Comparison of ENCODE assay signal across 8 mouse cellular contexts in genomic region chr8:70538024-70538579, GRCm38 (mm10). TPM values are rescaled to one million over a fixed set of nuclear protein-coding genes. Genes with fewer than 3 reads are reported as not detected.
DNase-seq lines count a peak whose midpoint lies in the region; ATAC-seq and TF ChIP-seq lines count a peak whose summit lies in the region.

No protein-coding gene starts in this region.

- peak overlapping the region; percentile 54 for H3K9ac ChIP-seq in heart, postnatal 0 days (replicated peaks; ENCODE audit: low read depth, low read length)

- TF ChIP-seq EP300 in heart, postnatal 0 days (IDR thresholded peaks at IDR 0.05; ENCODE audit: low read depth): no peak

- H3K27me3 ChIP-seq in E14TG2a.4 (ENCODE audit: insufficient read depth, low read length): no peaks in the 10 kb centered on the region
- H3K27me3 ChIP-seq in heart, postnatal 0 days (ENCODE audit: control insufficient read depth, insufficient read depth, low read length): no peaks in the 10 kb centered on the region

- peak overlapping the region; percentile 88 for H3K4me2 ChIP-seq in heart, postnatal 0 days (ENCODE audit: low read depth, low read length)

- H3K4me3 ChIP-seq in E14TG2a.4 (replicated peaks; ENCODE audit: low read length): peak overlapping the region; percentile 98
- peak overlapping the region; percentile 73 for H3K4me3 ChIP-seq in heart, postnatal 0 days (ENCODE audit: low read depth, low read length)

- H3K36me3 ChIP-seq in E14TG2a.4 (ENCODE audit: insufficient read depth, low read length): peaks cover 59% of the 10 kb centered on the region
- peaks cover 38% of the 10 kb centered on the region for H3K36me3 ChIP-seq in heart, postnatal 0 days (replicated peaks; ENCODE audit: control insufficient read depth, insufficient read depth, low read length)

- peak overlapping the region; percentile 95 for H3K27ac ChIP-seq in heart, postnatal 0 days (ENCODE audit: low read depth)

- no peaks in the 10 kb centered on the region for H3K9me3 ChIP-seq in E14TG2a.4 (ENCODE audit: low read length)
- no peaks in the 10 kb centered on the region for H3K9me3 ChIP-seq in heart, postnatal 0 days (replicated peaks; ENCODE audit: control insufficient read depth, low read length)

- WGBS in heart, postnatal 0 days: 14% methylated on average over 24 of the region's 24 CpGs

- H3K4me1 ChIP-seq in E14TG2a.4 (replicated peaks; ENCODE audit: low read depth, low read length): peaks cover 45% of the 10 kb centered on the region
- H3K4me1 ChIP-seq in heart, postnatal 0 days (ENCODE audit: control insufficient read depth, insufficient read depth): peaks cover 12% of the 10 kb centered on the region

- no peak for TF ChIP-seq CTCF in E14TG2a.4 (conservative IDR thresholded peaks at IDR 0.05; ENCODE audit: low read length)
- TF ChIP-seq CTCF in heart, postnatal 0 days (IDR thresholded peaks at IDR 0.05; ENCODE audit: low read depth): no peak

- peak; percentile 58 for DNase-seq in adrenal gland, postnatal 25 days
- DNase-seq in heart, postnatal 0 days (ENCODE audit: low spot score): peak; percentile 52
- peak; percentile 74 to 78 for DNase-seq in kidney, postnatal 36 days
- peak; percentile 45 for DNase-seq in spleen, adult 12 weeks (ENCODE audit: low spot score)
- DNase-seq in T-cell, adult 2 months (ENCODE audit: low spot score): no peak

- ATAC-seq in erythroblast, adult 5-6 weeks (replicated peaks; ENCODE audit: low FRiP score, poor library complexity, severe bottlenecking): peak; percentile 32
- no peak for ATAC-seq in heart, postnatal 0 days (ENCODE audit: insufficient read depth, low read depth)
- ATAC-seq in megakaryocyte, adult 5-6 weeks (ENCODE audit: poor library complexity, severe bottlenecking): peak; percentile 17; the same call in 1 of the 2 replicates

RNA-seq across cellular contexts. Expression of gene Ell, which starts 1.2 kb away (rescaled TPM):
- 24.3 and 29.8 TPM in 2 replicates for total RNA-seq in adrenal gland, postnatal 25 days (2021)
- 2.5 and 5.2 TPM in 2 replicates for total RNA-seq in erythroblast, adult 5-6 weeks (2015; ENCODE audit: low replicate concordance)
- total RNA-seq in erythroblast, adult 5-6 weeks (2017; ENCODE audit: low replicate concordance): 4.0 and 4.7 TPM in 2 replicates
- 7.3 and 13.9 TPM in 2 replicates for total RNA-seq in heart, postnatal 0 days (2014; rRNA removed; ENCODE audit: low replicate concordance)
- polyA plus RNA-seq in heart, postnatal 0 days (2015; fragmentation: Nextera tagmentation; extraction: Ambion mirVana): 7.9 and 9.1 TPM in 2 replicates
- total RNA-seq in megakaryocyte, adult 5-6 weeks (2015): 9.3 and 12.5 TPM in 2 replicates
- total RNA-seq in megakaryocyte, adult 5-6 weeks (2017): 11.1 and 11.9 TPM in 2 replicates

RNA-seq across cellular contexts. Expression of gene Kxd1, which starts 10.3 kb away (rescaled TPM):
- 68.9 and 85.4 TPM in 2 replicates for total RNA-seq in adrenal gland, postnatal 25 days (2021)
- total RNA-seq in erythroblast, adult 5-6 weeks (2015; ENCODE audit: low replicate concordance): 21.7 and 45.3 TPM in 2 replicates
- total RNA-seq in erythroblast, adult 5-6 weeks (2017; ENCODE audit: low replicate concordance): 10.9 and 18.1 TPM in 2 replicates
- total RNA-seq in heart, postnatal 0 days (2014; rRNA removed; ENCODE audit: low replicate concordance): 110 and 120 TPM in 2 replicates
- polyA plus RNA-seq in heart, postnatal 0 days (2015; fragmentation: Nextera tagmentation; extraction: Ambion mirVana): 93.5 and 96.7 TPM in 2 replicates
- total RNA-seq in megakaryocyte, adult 5-6 weeks (2015): 88.7 and 114 TPM in 2 replicates
- 71.4 and 80.6 TPM in 2 replicates for total RNA-seq in megakaryocyte, adult 5-6 weeks (2017)

RNA-seq across cellular contexts. Expression of gene Fkbp8, which starts 10.6 kb away (rescaled TPM):
- total RNA-seq in adrenal gland, postnatal 25 days (2021): 361 and 404 TPM in 2 replicates
- 27.1 and 47.4 TPM in 2 replicates for total RNA-seq in erythroblast, adult 5-6 weeks (2015; ENCODE audit: low replicate concordance)
- 53.5 and 56.9 TPM in 2 replicates for total RNA-seq in erythroblast, adult 5-6 weeks (2017; ENCODE audit: low replicate concordance)
- 422 and 440 TPM in 2 replicates for total RNA-seq in heart, postnatal 0 days (2014; rRNA removed; ENCODE audit: low replicate concordance)
- 195 and 200 TPM in 2 replicates for polyA plus RNA-seq in heart, postnatal 0 days (2015; fragmentation: Nextera tagmentation; extraction: Ambion mirVana)
- 75.1 and 75.3 TPM in 2 replicates for total RNA-seq in megakaryocyte, adult 5-6 weeks (2015)
- total RNA-seq in megakaryocyte, adult 5-6 weeks (2017): 146 and 166 TPM in 2 replicates

RNA-seq across cellular contexts. Expression of gene Uba52, which starts 27.5 kb away (rescaled TPM):
- total RNA-seq in adrenal gland, postnatal 25 days (2021): 1,380 and 1,587 TPM in 2 replicates
- 653 and 914 TPM in 2 replicates for total RNA-seq in erythroblast, adult 5-6 weeks (2015; ENCODE audit: low replicate concordance)
- total RNA-seq in erythroblast, adult 5-6 weeks (2017; ENCODE audit: low replicate concordance): 249 and 1,009 TPM in 2 replicates
- 887 and 1,064 TPM in 2 replicates for total RNA-seq in heart, postnatal 0 days (2014; rRNA removed; ENCODE audit: low replicate concordance)
- 1,011 and 1,075 TPM in 2 replicates for polyA plus RNA-seq in heart, postnatal 0 days (2015; fragmentation: Nextera tagmentation; extraction: Ambion mirVana)
- 2,237 and 2,370 TPM in 2 replicates for total RNA-seq in megakaryocyte, adult 5-6 weeks (2015)
- total RNA-seq in megakaryocyte, adult 5-6 weeks (2017): 4,162 and 4,635 TPM in 2 replicates

RNA-seq across cellular contexts. Expression of gene Rex1bd, which starts 31.6 kb away (rescaled TPM):
- total RNA-seq in adrenal gland, postnatal 25 days (2021): 141 and 158 TPM in 2 replicates
- 2.9 and 14.0 TPM in 2 replicates for total RNA-seq in erythroblast, adult 5-6 weeks (2015; ENCODE audit: low replicate concordance)
- 5.2 and 9.5 TPM in 2 replicates for total RNA-seq in erythroblast, adult 5-6 weeks (2017; ENCODE audit: low replicate concordance)
- 121 and 145 TPM in 2 replicates for total RNA-seq in heart, postnatal 0 days (2014; rRNA removed; ENCODE audit: low replicate concordance)
- 139 and 146 TPM in 2 replicates for polyA plus RNA-seq in heart, postnatal 0 days (2015; fragmentation: Nextera tagmentation; extraction: Ambion mirVana)
- total RNA-seq in megakaryocyte, adult 5-6 weeks (2015): 40.4 and 47.5 TPM in 2 replicates
- total RNA-seq in megakaryocyte, adult 5-6 weeks (2017): 37.3 and 43.7 TPM in 2 replicates
